Mouse (Mus musculus): ENCODE data around the gene Cstad.

DNA sequence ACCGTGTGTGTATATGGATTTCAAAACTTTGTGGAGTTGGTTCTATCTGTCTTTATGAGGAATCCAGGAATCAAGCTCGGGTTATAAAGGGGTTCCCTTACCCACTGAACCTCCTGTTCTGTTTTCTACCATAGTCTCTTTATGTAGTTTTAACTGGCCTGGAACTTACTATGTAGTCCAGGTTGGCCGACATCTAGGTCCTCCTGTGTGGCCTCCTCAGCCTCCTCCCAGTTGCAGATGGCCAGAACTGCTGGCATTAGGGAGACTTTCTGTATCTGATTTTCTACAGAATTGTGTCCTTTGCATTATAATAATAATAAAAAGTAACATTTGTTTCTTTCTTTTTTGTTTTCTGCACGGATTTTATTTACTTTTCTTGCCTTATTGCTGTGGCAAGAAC, 21.3 kb upstream of the Cstad start:
- no peak for TF ChIP-seq ZC3H11A (IDR thresholded peaks at IDR 0.05; ENCODE audit: borderline replicate concordance, low read depth, low read length)
- no peak for TF ChIP-seq ZNF384 (IDR thresholded peaks at IDR 0.05; ENCODE audit: low read depth, low read length)
- TF ChIP-seq MAFK (IDR thresholded peaks at IDR 0.05; ENCODE audit: insufficient read depth, low read depth, low read length), result no peak
- TF ChIP-seq HCFC1 (IDR thresholded peaks at IDR 0.05; ENCODE audit: borderline replicate concordance, insufficient read depth, low read length), result no peak
- no peak for TF ChIP-seq CHD2 (IDR thresholded peaks at IDR 0.05; ENCODE audit: low read depth, low read length)

All from ES-E14 (cell line).